Mouse (Mus musculus) adrenal gland, adult 18-20 months (tissue): ENCODE data around the gene Xrcc5. TPM values are rescaled to one million over a fixed set of nuclear protein-coding genes. Genes with fewer than 3 reads are reported as not detected.

Experiments
- DNase-seq, 2 experiments: peaks; one replicate each; pipeline ENCODE4 v3.0.0; 2021 to 2022; ENCODE audit warnings: low spot score in 2 of 2
- total RNA-seq, 2 experiments: library from RNA; stranded (reverse); gene quantifications; 1 replicate in 1 of 2; 2 replicates in 1 of 2; pipeline ENCODE4 v1.2.3; 2021

Gene Xrcc5
- total RNA-seq, 2 experiments from 2014 or later = 10.0 to 11.2 TPM

DNA sequence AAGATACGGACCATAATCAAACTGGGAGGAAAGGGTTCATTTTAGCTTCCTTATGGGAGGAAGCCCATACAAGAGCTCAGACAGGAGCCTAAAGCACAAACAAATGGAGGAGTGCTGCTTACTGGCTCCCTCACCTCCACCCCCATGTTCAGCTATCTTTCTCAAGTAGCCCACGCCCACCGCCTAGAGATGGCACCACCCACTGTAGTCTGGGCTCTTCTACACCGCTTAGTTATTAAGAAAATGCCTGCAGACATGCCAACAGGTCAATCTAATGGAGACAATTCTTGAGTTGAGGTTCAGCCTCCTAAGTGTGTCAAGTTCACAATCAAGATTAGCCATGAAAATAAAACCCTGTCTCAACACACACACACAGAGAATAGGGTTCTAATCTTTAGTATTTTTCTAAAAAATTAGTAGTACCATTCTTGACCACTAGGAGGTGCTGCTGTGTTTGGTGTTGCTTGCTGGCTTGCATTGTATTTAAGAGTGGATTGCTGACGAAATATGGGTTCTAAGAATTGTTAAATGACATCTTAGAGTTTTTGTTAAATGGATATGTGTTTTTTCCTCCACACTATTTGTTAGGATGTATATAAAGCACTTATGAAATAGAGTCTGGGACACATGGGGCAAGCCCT, 6.3 kb downstream of the Xrcc5 start:
- no peak for DNase-seq

DNA sequence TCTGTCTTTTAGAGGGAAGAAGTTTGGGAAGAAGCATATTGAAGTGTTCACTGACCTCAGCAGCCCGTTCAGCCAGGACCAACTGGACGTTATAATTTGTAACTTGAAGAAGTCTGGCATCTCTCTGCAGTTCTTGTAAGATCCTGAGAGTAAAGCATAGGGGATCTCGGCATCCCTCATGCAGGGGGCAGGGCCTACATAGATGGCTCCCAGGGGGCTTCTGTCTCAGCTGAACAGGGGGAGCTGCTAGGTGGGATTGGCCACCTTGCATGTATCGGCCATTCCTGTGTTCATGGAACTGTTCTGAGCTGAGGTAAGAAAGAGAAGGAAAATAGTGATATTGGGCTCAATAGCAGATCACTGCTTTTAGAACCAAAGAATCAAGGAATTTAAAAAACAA, 8.2 kb downstream of the Xrcc5 start:
- DNase-seq = no peak

DNA sequence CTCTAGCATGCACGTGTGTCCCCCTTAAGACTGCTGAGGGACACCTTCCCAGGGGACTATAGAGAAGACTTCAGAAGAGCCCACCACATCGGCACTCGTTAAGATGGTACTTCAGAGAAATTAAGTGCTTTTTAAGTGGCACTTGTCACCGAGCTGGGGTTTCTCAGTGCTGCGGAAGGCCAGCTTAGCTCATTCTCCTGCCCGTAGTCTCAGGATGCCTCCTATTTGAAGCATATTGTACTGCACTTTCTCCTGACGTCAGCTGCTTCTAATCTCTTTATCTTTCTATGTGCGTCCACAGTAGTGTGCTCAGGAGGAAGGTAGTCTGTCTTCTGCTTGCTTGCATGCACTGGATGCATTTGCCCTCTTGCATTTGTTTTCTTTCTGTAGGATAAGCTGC, 9.2 kb downstream of the Xrcc5 start:
- no peak for DNase-seq

DNA sequence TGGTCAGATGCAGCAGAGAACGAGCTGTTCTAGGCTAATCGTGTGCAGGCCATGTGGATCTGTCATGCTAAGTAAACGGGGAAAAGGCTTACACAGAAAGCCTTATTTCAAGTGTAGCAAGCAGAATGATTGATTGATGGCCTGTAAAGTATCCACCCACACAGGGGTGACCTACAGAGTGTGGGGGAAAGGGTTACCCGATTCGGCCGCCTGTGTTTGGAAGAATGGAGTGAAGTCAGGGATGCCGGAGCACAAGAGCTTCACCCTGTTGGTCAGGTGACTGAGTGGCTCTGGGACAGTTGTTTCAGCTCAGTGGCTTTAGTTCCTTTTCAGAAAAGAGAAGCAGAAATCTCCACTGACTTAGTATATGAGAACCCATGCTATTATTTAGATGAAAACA, 9.7 kb downstream of the Xrcc5 start:
- DNase-seq = no peak

DNA sequence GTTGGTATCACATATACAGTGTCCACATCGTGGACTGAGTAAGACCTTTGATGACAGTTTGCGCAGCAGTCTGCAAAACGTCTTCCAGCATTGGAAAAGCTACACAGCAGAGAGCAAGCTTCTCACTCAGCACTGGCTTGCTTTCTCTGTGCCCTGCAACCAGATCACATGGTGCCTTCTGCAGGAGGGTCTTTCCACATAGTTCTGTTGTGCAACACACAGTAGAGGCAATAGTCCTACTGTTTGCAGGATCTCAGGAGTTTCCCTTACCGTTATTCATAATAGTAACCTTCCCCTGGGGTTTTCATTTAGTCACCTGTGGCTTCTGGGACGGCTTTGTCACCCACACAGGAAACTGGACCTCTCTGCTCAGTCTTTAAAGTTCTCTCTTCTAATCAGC, 13.5 kb downstream of the Xrcc5 start:
- DNase-seq = no peak

DNA sequence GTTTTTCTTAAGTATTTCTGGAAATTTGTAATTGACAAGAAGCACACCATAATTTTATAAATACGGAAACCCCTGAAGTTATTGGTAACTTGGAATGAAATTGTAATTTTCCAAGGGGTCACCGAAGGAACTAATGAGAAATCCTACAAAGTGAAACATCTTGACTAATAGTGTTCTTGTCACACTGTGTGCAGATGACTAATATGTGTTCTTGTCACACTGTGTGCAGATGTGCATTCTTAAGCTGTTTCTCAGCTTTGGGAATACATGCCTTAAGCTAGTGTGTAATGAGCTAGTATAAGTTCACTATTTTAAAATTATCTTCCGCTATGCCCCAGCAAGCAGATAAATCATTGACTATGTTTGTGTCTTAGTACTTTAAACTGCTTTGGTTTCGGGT, 16.0 kb downstream of the Xrcc5 start:
- no peak for DNase-seq

DNA sequence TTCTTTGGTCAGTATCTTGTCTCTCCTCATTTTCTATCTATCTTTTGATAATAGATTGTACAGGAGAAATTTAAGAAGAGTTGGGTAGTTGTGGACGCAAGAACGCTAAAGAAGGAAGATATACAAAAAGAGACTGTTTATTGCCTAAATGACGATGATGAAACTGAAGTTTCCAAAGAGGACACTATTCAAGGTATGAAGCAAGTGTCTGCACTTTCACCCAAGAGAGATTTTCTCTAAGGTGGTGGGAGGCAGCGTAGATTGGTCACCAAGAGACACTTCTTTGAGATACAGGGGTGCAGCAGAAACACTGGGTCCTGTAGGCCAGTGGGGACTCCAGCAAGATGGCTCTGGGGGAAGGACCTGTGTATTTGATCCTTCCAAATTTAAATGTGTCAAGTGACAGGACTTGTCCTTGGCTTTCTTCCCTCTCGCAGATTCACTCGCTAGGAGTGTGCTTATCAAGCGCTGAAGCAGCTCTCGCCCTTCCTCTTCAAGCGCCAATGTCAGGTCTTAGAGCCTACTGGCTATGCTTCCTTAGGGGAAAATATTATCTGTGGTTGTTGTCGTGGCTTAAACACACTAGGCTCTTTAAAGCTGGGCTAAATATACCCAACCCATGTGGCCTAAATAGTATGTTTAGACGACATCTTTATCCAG, 19.1 kb downstream of the Xrcc5 start:
- no peak for DNase-seq

DNA sequence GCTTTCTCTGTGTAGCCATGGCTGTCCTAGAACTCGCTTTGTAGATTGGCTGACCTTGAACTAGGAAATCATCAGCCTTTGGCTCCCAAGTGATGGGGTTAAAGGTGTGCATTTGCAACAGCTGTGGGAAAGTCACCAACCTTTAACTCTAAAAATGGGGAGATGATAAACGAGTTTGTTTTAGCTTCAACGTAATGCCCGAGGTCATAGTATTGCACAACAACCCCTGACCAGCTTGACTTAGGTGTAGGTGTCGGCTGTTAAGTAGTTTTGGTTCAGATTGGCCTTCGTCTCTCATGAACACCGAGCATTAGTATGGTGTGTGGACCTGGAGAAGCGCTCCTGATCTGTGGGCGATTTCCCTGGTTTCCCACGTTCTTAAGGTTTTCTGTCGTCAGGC, 27.6 kb downstream of the Xrcc5 start:
- DNase-seq = no peak

DNA sequence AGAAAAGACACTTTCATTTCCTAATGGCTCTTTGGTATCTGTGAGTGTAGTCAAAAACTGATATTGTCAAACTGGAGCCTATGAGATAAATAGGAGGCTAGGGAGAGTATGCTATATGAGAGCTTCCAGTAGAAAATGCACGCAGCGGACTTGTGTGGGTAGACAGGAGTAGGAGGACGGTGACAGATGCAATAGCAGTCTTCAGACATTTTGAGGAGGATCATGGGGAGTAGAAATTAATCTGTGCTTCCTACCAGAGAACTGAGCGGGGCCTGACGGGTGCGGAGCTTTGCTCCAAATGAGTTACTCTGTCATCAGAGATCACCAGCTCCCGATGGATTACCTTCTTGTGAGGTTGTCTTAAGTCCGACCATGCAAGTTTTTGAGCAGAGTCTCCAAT, 29.6 kb downstream of the Xrcc5 start:
- DNase-seq = no peak

DNA sequence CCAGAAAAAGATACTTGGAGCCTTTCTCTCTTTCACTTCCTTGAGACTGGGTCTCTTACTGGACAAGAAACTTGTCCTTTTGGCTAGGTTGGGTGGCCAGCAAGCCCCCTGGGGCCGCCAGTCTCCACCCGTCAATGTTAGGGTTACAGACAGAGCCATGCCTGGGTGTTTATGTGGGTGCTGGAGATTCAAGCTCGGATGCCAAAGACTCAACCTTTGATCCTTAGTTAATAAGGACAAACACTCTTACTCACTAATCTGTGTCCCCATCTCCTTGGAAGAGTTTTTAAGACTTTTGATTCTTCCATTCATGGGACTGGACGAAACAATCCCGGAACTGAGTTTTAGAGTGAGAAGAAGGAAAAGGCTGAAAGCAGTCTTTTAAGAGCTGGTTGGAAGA, 31.1 kb downstream of the Xrcc5 start:
- DNase-seq = no peak

DNA sequence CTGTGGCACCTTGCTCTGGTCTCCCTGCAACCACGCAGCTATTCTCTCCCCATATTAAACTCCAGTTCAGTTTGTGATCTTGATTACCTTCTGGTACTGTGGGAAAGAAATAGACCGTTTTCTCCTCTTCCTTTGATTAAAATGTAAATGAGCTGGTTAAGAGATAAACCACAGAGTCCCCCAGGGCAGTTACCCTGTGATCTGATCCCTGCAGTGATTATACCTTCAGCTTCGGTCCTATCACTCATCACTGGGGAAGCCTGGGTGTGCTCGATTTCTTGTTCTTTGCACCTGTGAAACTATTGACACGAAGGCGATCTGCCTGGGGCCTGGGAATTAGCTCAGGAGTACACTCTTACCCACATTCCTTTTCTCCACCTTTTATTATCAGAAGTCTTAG, 40.7 kb downstream of the Xrcc5 start:
- DNase-seq = no peak

DNA sequence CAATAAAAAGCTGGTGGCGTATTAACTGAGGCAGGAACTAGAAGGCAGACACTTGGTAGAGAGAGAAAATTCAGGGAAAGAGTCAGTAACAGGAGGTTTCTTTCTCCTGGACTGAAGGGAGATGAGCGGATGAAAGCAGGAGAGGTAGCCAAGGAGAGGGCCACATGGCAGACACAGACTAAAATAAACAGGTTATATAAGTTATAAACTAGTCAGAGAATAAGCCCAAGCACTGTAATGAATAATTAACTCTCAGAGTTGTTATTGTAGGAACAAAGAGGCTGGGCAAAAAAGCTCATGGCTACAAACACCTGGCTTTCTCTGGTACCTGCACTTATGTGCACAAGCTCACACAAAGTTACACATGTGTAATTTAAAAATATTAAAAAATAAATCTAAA, 47.6 kb downstream of the Xrcc5 start:
- DNase-seq = no peak

DNA sequence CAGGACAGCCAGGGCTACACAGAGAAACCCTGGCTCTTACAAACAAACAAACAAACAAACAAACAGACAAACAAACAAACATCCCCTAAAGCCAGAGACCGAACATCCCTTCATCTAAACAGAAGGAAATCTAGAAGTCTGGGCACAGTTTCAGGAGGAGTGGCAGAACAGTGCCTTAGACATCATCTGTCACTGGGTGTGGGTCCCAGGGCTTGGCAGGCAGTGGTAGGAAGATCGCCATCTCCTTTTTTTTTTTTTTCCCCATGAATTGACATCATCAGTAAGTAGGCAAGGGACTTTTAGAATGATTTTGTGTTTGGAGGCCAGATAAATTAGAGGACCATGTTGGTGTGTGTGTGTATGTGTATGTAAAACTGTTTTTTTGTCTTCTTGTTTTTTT, 51.0 kb downstream of the Xrcc5 start:
- no peak for DNase-seq

DNA sequence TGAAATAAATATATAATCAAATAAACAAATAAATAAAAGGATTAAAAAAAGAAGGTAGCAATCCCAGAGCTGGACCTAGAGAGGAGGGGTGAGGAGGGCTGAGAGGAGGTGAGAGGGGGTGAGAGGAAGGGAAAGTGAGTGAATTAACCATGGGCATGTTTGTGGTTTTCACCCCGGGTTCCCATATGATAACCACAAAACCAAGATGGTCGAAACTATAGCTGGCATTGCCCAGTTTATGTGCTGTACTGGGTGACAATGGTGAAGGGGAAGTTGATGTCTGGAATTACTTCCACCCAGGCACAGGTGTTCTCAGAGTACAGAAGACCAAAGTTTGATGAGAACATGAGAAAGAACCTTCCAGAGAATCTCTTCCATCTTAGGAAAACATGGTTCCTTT, 52.2 kb downstream of the Xrcc5 start:
- DNase-seq = no peak

DNA sequence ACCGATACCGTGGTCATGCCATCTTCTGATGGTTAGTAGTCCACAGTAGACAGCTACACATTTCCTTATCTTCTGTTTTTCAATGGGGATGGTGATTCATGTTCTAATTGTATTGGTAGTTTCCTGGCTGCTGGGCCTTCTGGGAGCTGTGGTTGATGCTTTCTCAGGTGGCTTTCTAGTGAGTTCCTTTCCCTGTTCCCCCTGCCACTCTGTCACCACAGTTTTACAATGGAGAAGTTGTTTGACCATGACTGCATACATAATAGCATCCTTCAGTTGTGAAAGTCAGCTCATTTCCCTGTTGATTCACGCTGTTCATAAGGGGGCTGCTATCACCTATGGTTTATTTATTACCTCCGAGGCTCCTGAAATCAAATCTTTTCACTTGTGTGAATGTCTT, 53.6 kb downstream of the Xrcc5 start:
- no peak for DNase-seq

DNA sequence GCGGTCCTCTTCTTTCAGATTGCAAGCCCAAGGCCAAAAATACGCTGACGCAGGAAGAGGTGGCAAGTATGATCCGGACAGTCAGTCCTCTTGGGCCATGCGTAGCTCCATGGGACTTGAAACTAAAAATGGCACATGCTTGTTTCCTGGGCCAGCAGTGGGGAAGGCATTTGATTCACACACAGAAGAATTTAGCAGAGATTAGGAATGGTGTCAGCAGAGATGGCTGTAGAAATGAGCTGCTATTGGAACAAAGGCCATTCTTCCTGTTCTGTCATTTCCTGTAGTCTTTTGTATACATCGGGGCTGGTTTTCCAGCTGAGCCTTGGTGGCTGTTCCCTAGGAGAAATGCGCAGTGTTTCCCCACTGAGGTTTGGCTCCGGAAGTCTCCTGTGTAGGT, 57.4 kb downstream of the Xrcc5 start:
- no peak for DNase-seq

DNA sequence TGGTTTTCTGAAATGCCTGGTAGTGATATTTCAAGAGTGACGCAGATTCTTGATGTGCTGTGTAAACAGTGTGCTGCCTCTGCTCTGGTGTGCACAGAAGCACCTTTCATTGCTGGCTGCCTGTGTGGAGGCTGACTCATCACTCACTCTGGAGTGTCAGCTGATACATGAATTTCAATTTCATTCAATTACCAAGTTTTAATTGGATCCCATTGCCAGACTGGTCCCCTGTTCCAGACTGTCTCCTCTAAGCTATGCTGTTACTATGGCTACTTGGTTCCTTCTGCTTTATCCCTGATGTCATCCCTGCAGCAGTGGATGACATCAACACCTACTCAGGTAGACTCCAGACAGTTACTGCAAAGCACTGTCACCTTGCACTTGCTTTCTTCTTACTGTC, 65.3 kb downstream of the Xrcc5 start:
- DNase-seq = no peak

DNA sequence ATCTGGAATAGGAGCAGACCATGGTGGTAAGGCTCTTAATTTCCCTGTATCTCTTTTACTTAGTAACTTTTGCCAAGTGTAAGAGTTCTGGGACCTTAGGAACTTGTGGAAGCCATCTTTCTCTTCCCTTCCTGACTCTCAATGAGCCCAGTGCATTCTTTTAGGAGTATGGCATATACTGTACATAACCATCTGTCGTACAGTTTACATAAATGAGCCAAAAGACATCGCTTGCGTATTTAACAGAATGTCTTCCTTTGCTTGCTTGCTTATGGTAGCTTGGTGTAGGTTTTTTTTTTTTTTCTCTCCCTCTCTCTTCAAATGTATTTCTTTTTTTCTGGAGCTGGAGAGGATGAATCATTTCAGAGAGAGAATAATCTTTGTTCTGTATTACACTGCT, 65.7 kb downstream of the Xrcc5 start:
- DNase-seq = no peak

DNA sequence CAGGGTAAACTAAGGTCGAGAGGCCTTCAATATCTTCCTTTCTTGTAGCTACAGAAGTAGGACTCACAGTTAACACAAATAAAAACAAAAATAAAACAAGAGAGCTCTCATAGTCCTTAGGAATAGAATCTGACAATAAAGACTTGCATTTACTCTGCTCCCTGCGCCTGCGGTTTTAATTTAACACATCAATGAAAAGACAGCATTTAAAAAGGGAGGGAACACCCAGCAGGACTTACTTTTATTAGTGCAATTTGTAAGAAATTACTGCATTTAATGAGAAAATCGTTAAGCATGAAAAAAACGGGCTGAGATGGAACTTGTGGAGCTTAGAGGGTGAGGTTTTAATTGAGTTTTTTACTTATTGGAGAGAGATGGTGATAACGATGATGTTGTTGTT, 66.4 kb downstream of the Xrcc5 start:
- no peak for DNase-seq

DNA sequence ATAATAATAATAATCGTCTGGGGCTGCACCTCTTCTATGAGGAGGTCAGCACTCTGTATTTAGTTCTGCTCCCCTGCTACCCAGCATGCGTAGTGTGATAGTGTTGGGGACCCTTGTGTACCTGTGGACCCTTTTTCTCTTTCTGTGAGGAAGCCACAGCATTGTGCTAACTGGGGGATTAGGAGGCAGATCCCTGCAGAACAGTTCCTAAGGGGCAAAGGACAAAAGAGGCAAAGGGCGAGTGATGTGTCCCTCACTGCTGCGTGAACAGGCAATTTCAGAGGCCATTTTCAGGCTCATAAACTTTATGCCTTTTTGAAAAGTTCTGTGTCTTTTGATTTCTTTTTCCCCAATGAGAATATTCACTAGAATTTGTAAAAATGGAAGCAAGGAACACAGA, 66.8 kb downstream of the Xrcc5 start:
- DNase-seq = no peak

DNA sequence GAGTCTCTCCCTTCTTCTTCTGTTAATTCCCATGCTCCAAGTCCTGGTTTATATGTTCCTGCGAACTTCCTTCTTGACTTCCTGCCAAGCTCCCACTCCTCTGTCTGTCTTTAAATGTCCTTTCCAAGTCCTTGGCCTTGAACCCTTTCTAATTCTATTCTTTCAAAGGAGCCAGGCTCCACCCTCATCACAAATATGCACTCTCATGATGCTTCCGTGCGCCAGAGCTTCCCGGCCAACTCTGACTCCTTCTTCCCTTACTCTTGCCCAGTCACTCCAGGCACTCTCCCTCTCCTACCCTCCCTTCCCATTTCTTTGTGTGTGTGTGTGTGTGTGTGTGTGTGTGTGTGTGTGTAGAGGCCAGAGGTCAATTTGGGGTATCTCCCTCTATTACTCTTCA, 70.9 kb downstream of the Xrcc5 start:
- no peak for DNase-seq

DNA sequence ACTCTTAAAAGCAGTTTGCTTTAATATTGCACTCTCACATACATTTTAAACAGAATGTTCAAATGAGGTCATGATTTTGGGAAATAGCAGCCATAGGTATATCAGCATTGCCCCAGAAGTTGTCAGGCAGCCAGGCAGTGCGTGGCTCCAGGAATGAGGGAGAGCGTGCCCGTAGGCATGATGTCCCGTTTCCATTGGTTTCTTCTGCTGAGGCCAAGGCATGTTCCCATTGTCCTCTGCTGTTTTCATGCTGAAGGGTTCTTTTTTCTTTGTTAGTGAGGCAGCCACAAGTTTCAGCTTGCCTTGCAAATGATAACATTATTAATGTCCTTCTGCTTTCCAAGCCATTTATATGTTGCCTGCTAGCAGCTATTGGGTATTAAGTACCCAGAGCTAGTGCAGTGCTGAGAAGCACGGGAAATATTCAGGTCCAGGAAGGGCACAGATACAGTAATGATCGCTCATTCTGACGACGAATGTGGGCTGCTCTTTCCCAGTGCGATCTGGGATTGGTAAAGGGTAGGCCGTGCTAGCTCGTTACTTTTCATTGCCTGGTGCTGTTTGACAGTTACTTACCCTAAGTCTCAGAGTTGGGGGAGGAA, 72.6 kb downstream of the Xrcc5 start:
- DNase-seq = no peak

DNA sequence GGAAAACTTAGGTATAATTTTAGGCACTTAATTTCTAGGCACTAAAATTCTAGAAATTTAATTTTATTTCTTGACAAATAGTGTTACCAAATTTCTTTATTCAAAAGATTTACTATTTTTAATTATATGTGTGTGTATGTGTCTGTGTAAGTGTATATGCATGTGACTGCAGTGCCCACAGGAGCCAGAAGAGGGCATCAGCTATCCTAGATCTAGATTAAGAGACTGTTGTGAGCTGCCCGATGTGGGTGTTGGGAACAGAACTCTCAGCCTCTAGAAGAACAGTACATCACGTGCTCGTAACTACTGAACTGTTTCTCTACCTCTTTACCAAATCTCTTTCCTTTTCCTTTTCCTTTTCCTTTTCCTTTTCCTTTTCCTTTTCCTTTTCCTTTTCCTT, 73.3 kb downstream of the Xrcc5 start:
- DNase-seq = no peak
